Mouse (Mus musculus) CH12.LX (cell line): ENCODE results near the gene Abhd15.

ENCODE experiments used
- CTCF ChIP-seq, 2 experiments: IDR thresholded peaks in 1 of 2; conservative IDR thresholded peaks in 1 of 2; 2 replicates each; pipeline ENCODE4 v1.5.1; 2011 to 2012; ENCODE audit warnings: low read depth in 2 of 2, low read length in 2 of 2, improper control_type of control experiment in 1 of 2, inconsistent platforms in 1 of 2, mild to moderate bottlenecking in 1 of 2, moderate library complexity in 1 of 2
- HCFC1 ChIP-seq: IDR thresholded peaks from 2 replicates; pipeline ENCODE4 v1.6.1; 2012; ENCODE audit warnings: low read depth, mild to moderate bottlenecking, inconsistent platforms, low read length, improper control_type of control experiment

DNA sequence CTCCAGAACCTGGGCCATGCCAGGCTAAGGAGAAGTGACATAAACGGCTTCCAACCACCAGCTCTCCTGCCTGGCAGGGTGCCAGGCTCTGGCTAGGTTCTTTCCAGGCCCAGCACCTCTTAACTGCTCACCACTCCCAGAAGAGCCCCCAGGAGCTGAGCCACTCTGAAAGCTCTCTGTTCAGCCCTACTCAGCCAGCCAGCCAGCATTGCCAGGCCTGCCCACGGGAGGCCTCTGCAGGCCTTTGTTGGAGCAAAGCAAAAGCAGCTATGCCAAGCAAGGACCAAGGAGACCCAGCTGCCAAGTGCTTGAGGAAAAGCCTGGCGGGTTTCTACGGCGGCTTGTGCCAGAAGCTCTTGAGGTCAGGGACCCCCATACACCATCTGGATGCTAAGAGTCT, 28.1 kb upstream of the Abhd15 start:
- TF ChIP-seq CTCF (conservative IDR thresholded peaks at IDR 0.05 in 1 of 2, IDR thresholded peaks at IDR 0.05 in 1 of 2; ENCODE audit: low read depth in 2 of 2, low read length in 2 of 2) (no peak), HCFC1 (no peak)
